Mouse (Mus musculus) midbrain, postnatal 0 days (tissue): ENCODE data around the gene Fancf. TPM values are rescaled to one million over a fixed set of nuclear protein-coding genes. Genes with fewer than 3 reads are reported as not detected.

ENCODE experiments used
- ATAC-seq: fragments of 200-750 bp; cut with Nextera tagmentation; 2 replicates; pipeline ENCODE4 v1.8.0; 2017; ENCODE audit warnings: moderate number of reproducible peaks, mild to moderate bottlenecking, moderate TSS enrichment, moderate library complexity; ENCODE audit not compliant: low FRiP score
- DNase-seq: peaks from one replicate; pipeline ENCODE4 v3.0.0-alpha.2; 2015; ENCODE audit warnings: low spot score
- H3K27ac ChIP-seq: fragments of 300-500 bp; sonication (generic); 2 replicates; pipeline ENCODE4 v1.5.1; 2014; ENCODE audit warnings: low read depth, mild to moderate bottlenecking, low read length, mixed read lengths
- H3K27me3 ChIP-seq: fragments of 300-500 bp; sonication (generic); 2 replicates; pipeline ENCODE4 v1.6.1; 2014; ENCODE audit warnings: low read length, control low read depth, mixed read lengths; ENCODE audit not compliant: insufficient read depth
- H3K36me3 ChIP-seq: fragments of 300-500 bp; sonication (generic); 2 replicates; pipeline ENCODE4 v1.6.1; 2014; ENCODE audit warnings: low read length, control low read depth, mixed read lengths; ENCODE audit not compliant: insufficient read depth
- H3K4me1 ChIP-seq: fragments of 300-500 bp; sonication (generic); 2 replicates; pipeline ENCODE4 v1.6.1; 2014; ENCODE audit warnings: mild to moderate bottlenecking, control low read depth, antibody characterized with exemption, low read length, mixed read lengths; ENCODE audit not compliant: insufficient read depth
- H3K4me2 ChIP-seq: fragments of 300-500 bp; sonication (generic); 2 replicates; pipeline ENCODE4 v1.6.1; 2014; ENCODE audit warnings: low read depth, mild to moderate bottlenecking, low read length, mixed read lengths; ENCODE audit not compliant: poor library complexity, severe bottlenecking
- H3K4me3 ChIP-seq: fragments of 300-500 bp; sonication (generic); 2 replicates; pipeline ENCODE4 v1.5.1; 2014; ENCODE audit warnings: low read depth, mild to moderate bottlenecking, low read length, moderate library complexity
- H3K9ac ChIP-seq: fragments of 300-500 bp; sonication (generic); replicated peaks from 2 replicates; pipeline ENCODE4 v1.6.1; 2014; ENCODE audit warnings: mild to moderate bottlenecking, low read length, moderate library complexity, mixed read lengths; ENCODE audit not compliant: poor library complexity, severe bottlenecking
- H3K9me3 ChIP-seq: fragments of 300-500 bp; sonication (generic); 2 replicates; pipeline ENCODE4 v1.6.1; 2016; ENCODE audit warnings: low read length, control low read depth
- CTCF ChIP-seq: IDR thresholded peaks from 2 replicates; pipeline ENCODE4 v1.5.1; 2016; ENCODE audit warnings: antibody characterized with exemption, mild to moderate bottlenecking
- WGBS: fragments of 180-500 bp; shearing (Covaris S2); extraction: QIAGEN DNeasy Blood & Tissue Kit; methylation state at CpG from one replicate; pipeline ENCODE4 v1.1.7; 2014; 5-methylcytosine and 5-hydroxymethylcytosine counted together
- polyA plus RNA-seq: library from polyadenylated mRNA; unstranded; fragments of >200 nt; fragmentation: Nextera tagmentation; extraction: Ambion mirVana; gene quantifications from 2 replicates; pipeline ENCODE4 v1.2.1, GENCODE M21; 2015
- total RNA-seq: library from RNA; depleted of rRNA; stranded (reverse); fragments of >200 nt; gene quantifications from 2 replicates; pipeline ENCODE4 v1.2.3, GENCODE M21; 2014; rRNA removed

Fancf gene
- total and polyA plus RNA-seq, 2 experiments from 2014 or later, result 7.0 to 10.6 TPM

DNA sequence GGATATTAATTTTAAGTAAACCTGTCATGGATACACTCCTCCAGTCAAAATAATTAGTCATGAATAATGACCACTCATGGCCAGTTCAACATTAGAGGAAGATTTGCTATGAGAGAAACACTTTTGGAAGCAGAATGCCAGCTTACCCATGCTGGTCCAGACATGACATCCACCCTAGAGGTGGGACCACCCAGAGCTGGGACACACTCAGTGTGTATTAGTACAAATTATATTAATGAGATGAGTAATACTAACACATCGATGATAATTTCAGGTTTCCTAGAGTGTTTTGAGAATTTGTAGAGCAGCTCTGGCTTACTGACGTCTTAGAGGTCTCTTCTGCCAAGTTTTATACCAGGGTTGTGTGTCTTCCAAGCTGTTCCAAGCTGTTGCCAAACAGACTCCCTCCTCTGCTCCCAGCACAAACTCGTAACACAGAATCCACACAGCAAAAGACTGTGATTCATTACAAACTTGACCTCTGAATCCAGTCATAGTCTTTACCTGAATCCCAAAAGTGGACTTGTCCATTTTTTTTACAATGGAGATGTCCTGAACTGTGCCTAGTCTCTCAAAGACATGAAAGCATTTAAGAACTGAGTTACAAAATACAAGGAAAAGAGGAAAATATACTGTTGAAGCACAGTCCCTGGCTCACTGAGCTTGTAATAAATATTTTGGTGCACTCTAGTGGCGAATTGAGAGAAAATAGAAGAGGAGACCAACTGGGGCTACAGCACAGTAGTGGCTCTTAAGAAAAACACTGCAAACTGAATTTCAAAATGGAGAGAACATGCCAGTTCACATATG, 46.4 kb downstream of the Fancf start:
- peak; percentile 80 for TF ChIP-seq CTCF
- H3K27me3 ChIP-seq, result no peaks in the 10 kb centered on the region
- no peak overlapping the region for H3K9ac ChIP-seq
- ATAC-seq (peak; percentile 56), DNase-seq (peak; percentile 78)
- WGBS, result 57% methylated on average over 4 of the region's 4 CpGs
- H3K36me3 ChIP-seq, result no peaks in the 10 kb centered on the region
- no peaks in the 10 kb centered on the region for H3K4me1 ChIP-seq
- H3K9me3 ChIP-seq, result no peaks in the 10 kb centered on the region
- H3K27ac ChIP-seq, result no peak overlapping the region
- H3K4me3 ChIP-seq, result no peak overlapping the region
- no peak overlapping the region for H3K4me2 ChIP-seq

Other genes starting within 250 kb of the Fancf start
- gene Slc17a6, start 240.3 kb downstream of the Fancf start, total RNA-seq, result 214 and 225 TPM in 2 replicates
- 161 and 162 TPM in 2 replicates for gene Slc17a6, start 240.3 kb downstream of the Fancf start, polyA plus RNA-seq
- 17.5 and 37.1 TPM in 2 replicates for gene Gas2, start 252 bp downstream of the Fancf start, total RNA-seq
- 14.7 and 15.0 TPM in 2 replicates for gene Gas2, start 252 bp downstream of the Fancf start, polyA plus RNA-seq
- 14.0 and 21.5 TPM in 2 replicates for gene Svip, start 143.8 kb upstream of the Fancf start, total RNA-seq
- 16.8 and 17.7 TPM in 2 replicates for gene Svip, start 143.8 kb upstream of the Fancf start, polyA plus RNA-seq
- gene 1700015G11Rik, start 153.5 kb upstream of the Fancf start, total RNA-seq, result not detected in 2 replicates
- gene 1700015G11Rik, start 153.5 kb upstream of the Fancf start, polyA plus RNA-seq, result not detected in 2 replicates